Mouse (Mus musculus) liver, embryonic 12.5 days (tissue): ENCODE data around the gene B3gntl1. TPM values are rescaled to one million over a fixed set of nuclear protein-coding genes. Genes with fewer than 3 reads are reported as not detected.

Experiments
- ATAC-seq: fragments of 200-750 bp; cut with Nextera tagmentation; 2 replicates; pipeline ENCODE4 v1.8.0; 2017; ENCODE audit warnings: moderate number of reproducible peaks, mild to moderate bottlenecking, moderate library complexity
- H3K27ac ChIP-seq: fragments of 300-500 bp; sonication (generic); 2 replicates; pipeline ENCODE4 v1.5.1; 2016; ENCODE audit warnings: mild to moderate bottlenecking
- H3K27me3 ChIP-seq: fragments of 300-500 bp; sonication (generic); replicated peaks from 2 replicates; pipeline ENCODE4 v1.6.1; 2016; ENCODE audit warnings: mild to moderate bottlenecking, moderate library complexity
- H3K36me3 ChIP-seq: fragments of 300-500 bp; sonication (generic); 2 replicates; pipeline ENCODE4 v1.6.1; 2016; ENCODE audit warnings: mild to moderate bottlenecking, moderate library complexity
- H3K4me1 ChIP-seq: fragments of 300-500 bp; sonication (generic); 2 replicates; pipeline ENCODE4 v1.6.1; 2016
- H3K4me2 ChIP-seq: fragments of 300-500 bp; sonication (generic); 2 replicates; pipeline ENCODE4 v1.6.1; 2016; ENCODE audit warnings: mild to moderate bottlenecking, moderate library complexity
- H3K4me3 ChIP-seq: fragments of 300-500 bp; sonication (generic); 2 replicates; pipeline ENCODE4 v1.5.1; 2016; ENCODE audit warnings: mild to moderate bottlenecking, moderate library complexity
- H3K9ac ChIP-seq: fragments of 300-500 bp; sonication (generic); 2 replicates; pipeline ENCODE4 v1.6.1; 2016; ENCODE audit warnings: mild to moderate bottlenecking, moderate library complexity
- H3K9me3 ChIP-seq: fragments of 300-500 bp; sonication (generic); replicated peaks from 2 replicates; pipeline ENCODE4 v1.6.1; 2016; ENCODE audit warnings: mild to moderate bottlenecking, moderate library complexity
- WGBS: fragments of 180-500 bp; shearing (Covaris S2); methylation state at CpG from one replicate; pipeline ENCODE4 v1.1.7; 2016; ENCODE audit not compliant: insufficient replicate concordance; 5-methylcytosine and 5-hydroxymethylcytosine counted together
- polyA plus RNA-seq: library from polyadenylated mRNA; unstranded; fragments of >200 nt; fragmentation: Nextera tagmentation; extraction: Ambion mirVana; gene quantifications from 2 replicates; pipeline ENCODE4 v1.2.1, GENCODE M21; 2016

B3gntl1 gene
- polyA plus RNA-seq, 1 experiment from 2014 or later: 2.5 TPM

- H3K9me3 ChIP-seq: no peaks in the 10 kb centered on the region
- H3K27ac ChIP-seq: no peak overlapping the region
- no peak overlapping the region for H3K9ac ChIP-seq
- H3K4me1 ChIP-seq: no peaks in the 10 kb centered on the region
- WGBS: 35% methylated on average over 6 of the region's 6 CpGs
- no peak for ATAC-seq
- H3K4me3 ChIP-seq: no peak overlapping the region
- peaks cover 10% of the 10 kb centered on the region; the same call in 1 of the 2 replicates for H3K36me3 ChIP-seq
- no peak overlapping the region for H3K4me2 ChIP-seq
- no peaks in the 10 kb centered on the region for H3K27me3 ChIP-seq
Observed at GRCm38 (mm10) chr11:121655166-121655806, 17.7 kb downstream of the B3gntl1 start.

GRCm38 (mm10) chr11:121654406-121654945 lies 18.5 kb downstream of the B3gntl1 start:
- H3K27ac ChIP-seq: no peak overlapping the region
- peaks cover 7% of the 10 kb centered on the region; the same call in 1 of the 2 replicates for H3K36me3 ChIP-seq
- no peak overlapping the region for H3K9ac ChIP-seq
- no peak for ATAC-seq
- no peaks in the 10 kb centered on the region for H3K4me1 ChIP-seq
- no peak overlapping the region for H3K4me3 ChIP-seq
- H3K4me2 ChIP-seq: no peak overlapping the region
- WGBS: 76% methylated on average over 9 of the region's 9 CpGs
- H3K9me3 ChIP-seq: no peaks in the 10 kb centered on the region
- no peaks in the 10 kb centered on the region for H3K27me3 ChIP-seq

GRCm38 (mm10) chr11:121653631-121654030 lies 19.3 kb downstream of the B3gntl1 start:
- no peaks in the 10 kb centered on the region for H3K9me3 ChIP-seq
- H3K4me1 ChIP-seq: no peaks in the 10 kb centered on the region
- ATAC-seq: no peak
- H3K9ac ChIP-seq: no peak overlapping the region
- H3K27me3 ChIP-seq: no peaks in the 10 kb centered on the region
- WGBS: 80% methylated on average over 4 of the region's 4 CpGs
- no peak overlapping the region for H3K4me3 ChIP-seq
- H3K27ac ChIP-seq: no peak overlapping the region
- H3K36me3 ChIP-seq: peaks cover 11% of the 10 kb centered on the region; the same call in 1 of the 2 replicates
- no peak overlapping the region for H3K4me2 ChIP-seq

- Histone ChIP-seq H3K36me3 (peaks cover 13% of the 10 kb centered on the region; the same call in 1 of the 2 replicates), H3K27ac (no peak overlapping the region), H3K27me3 (no peaks in the 10 kb centered on the region), H3K4me2 (no peak overlapping the region), H3K4me1 (no peaks in the 10 kb centered on the region), H3K9ac (no peak overlapping the region), H3K4me3 (no peak overlapping the region), H3K9me3 (no peaks in the 10 kb centered on the region)
- ATAC-seq: no peak
- 51% methylated on average over 10 of the region's 10 CpGs for WGBS
Observed at GRCm38 (mm10) chr11:121652547-121653305, 20.2 kb downstream of the B3gntl1 start.

GRCm38 (mm10) chr11:121651983-121652382 lies 21.0 kb downstream of the B3gntl1 start:
- Histone ChIP-seq H3K4me2 (no peak overlapping the region), H3K27ac (no peak overlapping the region), H3K4me3 (no peak overlapping the region), H3K9me3 (no peaks in the 10 kb centered on the region), H3K9ac (no peak overlapping the region), H3K27me3 (no peaks in the 10 kb centered on the region), H3K4me1 (no peaks in the 10 kb centered on the region), H3K36me3 (peaks cover 13% of the 10 kb centered on the region; the same call in 1 of the 2 replicates)
- WGBS: 82% methylated on average over 5 of the region's 5 CpGs
- no peak for ATAC-seq

GRCm38 (mm10) chr11:121651556-121651955 lies 21.4 kb downstream of the B3gntl1 start:
- no peak overlapping the region for H3K27ac ChIP-seq
- WGBS: 80% methylated on average over 9 of the region's 9 CpGs
- no peak for ATAC-seq
- peaks cover 13% of the 10 kb centered on the region; the same call in 1 of the 2 replicates for H3K36me3 ChIP-seq
- no peaks in the 10 kb centered on the region for H3K27me3 ChIP-seq
- no peak overlapping the region for H3K4me3 ChIP-seq
- no peaks in the 10 kb centered on the region for H3K9me3 ChIP-seq
- H3K9ac ChIP-seq: no peak overlapping the region
- no peak overlapping the region for H3K4me2 ChIP-seq
- no peaks in the 10 kb centered on the region for H3K4me1 ChIP-seq

- Histone ChIP-seq H3K4me2 (no peak overlapping the region), H3K9ac (no peak overlapping the region), H3K27ac (no peak overlapping the region), H3K4me3 (no peak overlapping the region), H3K27me3 (no peaks in the 10 kb centered on the region), H3K9me3 (no peaks in the 10 kb centered on the region), H3K4me1 (no peaks in the 10 kb centered on the region), H3K36me3 (peaks cover 13% of the 10 kb centered on the region; the same call in 1 of the 2 replicates)
- WGBS: 80% methylated on average over 11 of the region's 11 CpGs
- no peak for ATAC-seq
Observed at GRCm38 (mm10) chr11:121650668-121651067, 22.3 kb downstream of the B3gntl1 start.

GRCm38 (mm10) chr11:121649900-121650299 lies 23.1 kb downstream of the B3gntl1 start:
- no peak overlapping the region for H3K9ac ChIP-seq

GRCm38 (mm10) chr11:121648166-121648565 lies 24.8 kb downstream of the B3gntl1 start:
- no peak for ATAC-seq
- H3K36me3 ChIP-seq: peaks cover 13% of the 10 kb centered on the region; the same call in 1 of the 2 replicates
- H3K4me1 ChIP-seq: no peaks in the 10 kb centered on the region
- no peak overlapping the region for H3K4me3 ChIP-seq
- H3K27me3 ChIP-seq: no peaks in the 10 kb centered on the region
- H3K9ac ChIP-seq: no peak overlapping the region
- 73% methylated on average over 5 of the region's 5 CpGs for WGBS
- no peaks in the 10 kb centered on the region for H3K9me3 ChIP-seq
- H3K4me2 ChIP-seq: no peak overlapping the region
- H3K27ac ChIP-seq: no peak overlapping the region

More at GRCm38 (mm10) chr11:121649900-121650299, 23.1 kb downstream of the B3gntl1 start:
- ATAC-seq: no peak
- Histone ChIP-seq H3K4me1 (no peaks in the 10 kb centered on the region), H3K27ac (no peak overlapping the region), H3K4me3 (no peak overlapping the region), H3K4me2 (no peak overlapping the region), H3K9me3 (no peaks in the 10 kb centered on the region), H3K36me3 (peaks cover 13% of the 10 kb centered on the region; the same call in 1 of the 2 replicates), H3K27me3 (no peaks in the 10 kb centered on the region)
- WGBS: 70% methylated on average over 10 of the region's 10 CpGs

- 83% methylated on average over 9 of the region's 9 CpGs for WGBS
- Histone ChIP-seq H3K27me3 (no peaks in the 10 kb centered on the region), H3K9ac (no peak overlapping the region), H3K9me3 (no peaks in the 10 kb centered on the region), H3K4me1 (no peaks in the 10 kb centered on the region), H3K27ac (no peak overlapping the region), H3K4me2 (no peak overlapping the region), H3K36me3 (peaks cover 13% of the 10 kb centered on the region; the same call in 1 of the 2 replicates), H3K4me3 (no peak overlapping the region)
- ATAC-seq: no peak
Observed at GRCm38 (mm10) chr11:121647321-121647720, 25.6 kb downstream of the B3gntl1 start.

GRCm38 (mm10) chr11:121645394-121645793 lies 27.6 kb downstream of the B3gntl1 start:
- no peak for ATAC-seq
- no peak overlapping the region for H3K9ac ChIP-seq
- no peaks in the 10 kb centered on the region for H3K27me3 ChIP-seq
- WGBS: 79% methylated on average over 6 of the region's 6 CpGs
- no peaks in the 10 kb centered on the region for H3K4me1 ChIP-seq
- H3K36me3 ChIP-seq: peaks cover 9% of the 10 kb centered on the region; the same call in 1 of the 2 replicates
- no peak overlapping the region for H3K4me2 ChIP-seq
- H3K4me3 ChIP-seq: no peak overlapping the region
- H3K27ac ChIP-seq: no peak overlapping the region
- H3K9me3 ChIP-seq: no peaks in the 10 kb centered on the region
